Mouse (Mus musculus): ENCODE data around the gene Wdr48. TPM values are rescaled to one million over a fixed set of nuclear protein-coding genes. Genes with fewer than 3 reads are reported as not detected.

The Wdr48 gene
- total and polyA plus RNA-seq, 2 experiments from 2014 or later = 48.8 to 53.0 TPM

GRCm38 (mm10) chr9:119969811-119970210 is 75.1 kb downstream of the Wdr48 start:
- Histone ChIP-seq H3K4me2 (ENCODE audit: low read depth, low read length, poor library complexity, severe bottlenecking) (no peak overlapping the region), H3K27me3 (ENCODE audit: insufficient read depth, low read length) (no peaks in the 10 kb centered on the region), H3K4me1 (ENCODE audit: insufficient read depth, low read length) (no peaks in the 10 kb centered on the region), H3K9ac (replicated peaks; ENCODE audit: low read length, poor library complexity, severe bottlenecking) (no peak overlapping the region), H3K4me3 (ENCODE audit: low read depth, low read length) (no peak overlapping the region), H3K9me3 (ENCODE audit: low read length) (no peaks in the 10 kb centered on the region), H3K36me3 (ENCODE audit: insufficient read depth, low read length) (peaks cover 3% of the 10 kb centered on the region; the same call in 1 of the 2 replicates), H3K27ac (ENCODE audit: low read depth, low read length) (no peak overlapping the region)
- 86% methylated on average over 7 of the region's 7 CpGs for WGBS
- ATAC-seq (ENCODE audit: low FRiP score) (no peak), DNase-seq (ENCODE audit: low spot score) (no peak)
- TF ChIP-seq CTCF (IDR thresholded peaks at IDR 0.05) = no peak

GRCm38 (mm10) chr9:119970221-119970620 is 75.5 kb downstream of the Wdr48 start:
- Histone ChIP-seq H3K4me2 (ENCODE audit: low read depth, low read length, poor library complexity, severe bottlenecking) (no peak overlapping the region), H3K27ac (ENCODE audit: low read depth, low read length) (no peak overlapping the region), H3K4me1 (ENCODE audit: insufficient read depth, low read length) (no peaks in the 10 kb centered on the region), H3K9ac (replicated peaks; ENCODE audit: low read length, poor library complexity, severe bottlenecking) (no peak overlapping the region), H3K36me3 (ENCODE audit: insufficient read depth, low read length) (peaks cover 3% of the 10 kb centered on the region; the same call in 1 of the 2 replicates), H3K4me3 (ENCODE audit: low read depth, low read length) (no peak overlapping the region), H3K27me3 (ENCODE audit: insufficient read depth, low read length) (no peaks in the 10 kb centered on the region), H3K9me3 (ENCODE audit: low read length) (no peaks in the 10 kb centered on the region)
- WGBS = 41% methylated on average over 6 of the region's 6 CpGs
- no peak for DNase-seq (ENCODE audit: low spot score)
- no peak for ATAC-seq (ENCODE audit: low FRiP score)
- TF ChIP-seq CTCF (IDR thresholded peaks at IDR 0.05) = peak; percentile 60

DNA sequence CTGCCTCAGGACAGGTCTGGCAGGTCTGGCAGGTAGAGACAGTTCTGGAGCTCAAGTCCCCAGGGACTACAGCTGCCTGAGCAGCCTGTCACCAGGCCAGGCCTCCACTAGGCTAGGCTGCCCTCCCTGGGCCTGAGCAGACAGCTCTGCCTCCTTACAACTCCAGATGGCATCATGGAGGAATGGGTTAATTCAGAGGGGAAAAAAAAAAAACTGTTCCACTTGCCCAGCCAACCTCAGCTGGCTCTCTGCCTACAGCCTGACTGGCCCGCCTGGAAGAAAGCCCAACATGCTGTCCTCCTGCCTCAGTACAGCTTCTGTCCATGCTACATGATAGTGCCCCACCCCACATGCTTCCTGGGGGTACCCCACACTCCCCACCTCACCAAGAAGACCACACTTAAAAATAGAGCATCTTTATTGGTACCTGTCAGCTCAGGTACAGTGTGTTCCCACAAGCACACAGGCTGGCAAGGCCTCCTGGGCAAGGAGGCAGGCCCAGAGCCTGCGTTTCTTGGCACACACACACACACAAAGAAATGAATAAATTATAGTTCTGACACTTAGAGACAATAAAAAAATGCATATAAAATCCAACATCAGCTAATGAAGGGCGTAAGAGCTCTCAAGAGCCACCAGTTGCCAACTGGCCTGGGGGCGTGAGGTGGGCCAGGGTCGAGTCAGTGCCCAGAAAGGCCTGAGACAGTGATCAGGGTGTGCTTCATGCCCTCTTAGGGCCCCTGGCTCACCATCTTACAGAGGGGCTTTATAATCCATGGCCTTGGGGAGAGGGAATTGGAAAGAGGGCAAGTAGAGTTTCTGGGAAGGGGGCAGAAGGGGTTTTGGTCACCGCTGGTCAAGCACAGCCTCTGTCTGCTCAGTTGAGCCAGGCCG is 76.3 kb downstream of the Wdr48 start:
- 70% methylated on average over 7 of the region's 7 CpGs for WGBS
- peak; percentile 86 for DNase-seq (ENCODE audit: low spot score)
- TF ChIP-seq CTCF (IDR thresholded peaks at IDR 0.05) = no peak
- Histone ChIP-seq H3K27ac (ENCODE audit: low read depth, low read length) (no peak overlapping the region), H3K4me1 (ENCODE audit: insufficient read depth, low read length) (no peaks in the 10 kb centered on the region), H3K9me3 (ENCODE audit: low read length) (no peaks in the 10 kb centered on the region), H3K4me3 (ENCODE audit: low read depth, low read length) (no peak overlapping the region), H3K4me2 (ENCODE audit: low read depth, low read length, poor library complexity, severe bottlenecking) (no peak overlapping the region), H3K9ac (replicated peaks; ENCODE audit: low read length, poor library complexity, severe bottlenecking) (0 out of 2 replicates have a peak overlapping the region, but pooled peaks have one; percentile 1), H3K27me3 (ENCODE audit: insufficient read depth, low read length) (no peaks in the 10 kb centered on the region), H3K36me3 (ENCODE audit: insufficient read depth, low read length) (peaks cover 3% of the 10 kb centered on the region; the same call in 1 of the 2 replicates)
- peak; percentile 52; the same call in 1 of the 2 replicates for ATAC-seq (ENCODE audit: low FRiP score)

DNA sequence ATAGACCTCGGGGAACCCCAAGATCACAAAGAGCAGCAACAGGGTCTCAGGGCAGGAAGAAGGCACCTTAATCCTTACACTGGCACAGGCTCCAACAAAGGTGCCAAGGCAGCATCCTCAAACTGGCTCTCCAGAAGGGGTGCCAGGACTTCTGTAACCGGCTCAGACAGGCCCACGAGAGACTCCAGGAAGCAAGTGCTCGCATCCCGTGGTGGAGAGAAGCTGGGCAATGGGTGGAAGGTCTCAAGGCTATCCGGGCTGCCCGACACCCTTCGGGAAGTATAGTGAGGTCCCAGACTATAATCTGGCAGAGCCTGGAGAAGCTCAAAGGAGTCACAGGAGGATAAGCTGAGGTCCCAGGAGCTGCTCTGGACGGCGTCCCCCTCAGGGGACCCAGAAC is 77.5 kb downstream of the Wdr48 start:
- H3K27ac ChIP-seq (ENCODE audit: low read depth, low read length) = no peak overlapping the region

GRCm38 (mm10) chr9:119972582-119972981 is 77.9 kb downstream of the Wdr48 start:
- Histone ChIP-seq H3K4me1 (ENCODE audit: insufficient read depth, low read length) (no peaks in the 10 kb centered on the region), H3K9ac (replicated peaks; ENCODE audit: low read length, poor library complexity, severe bottlenecking) (no peak overlapping the region), H3K4me3 (ENCODE audit: low read depth, low read length) (no peak overlapping the region), H3K4me2 (ENCODE audit: low read depth, low read length, poor library complexity, severe bottlenecking) (no peak overlapping the region), H3K36me3 (ENCODE audit: insufficient read depth, low read length) (peaks cover 3% of the 10 kb centered on the region; the same call in 1 of the 2 replicates), H3K9me3 (ENCODE audit: low read length) (no peaks in the 10 kb centered on the region), H3K27me3 (ENCODE audit: insufficient read depth, low read length) (no peaks in the 10 kb centered on the region), H3K27ac (ENCODE audit: low read depth, low read length) (no peak overlapping the region)
- ATAC-seq (ENCODE audit: low FRiP score) (no peak), DNase-seq (ENCODE audit: low spot score) (peak; percentile 46)
- no peak for TF ChIP-seq CTCF (IDR thresholded peaks at IDR 0.05)
- WGBS = 82% methylated on average over 12 of the region's 12 CpGs

More for the DNA sequence above, 77.5 kb downstream of the Wdr48 start:
- Histone ChIP-seq H3K27me3 (ENCODE audit: insufficient read depth, low read length) (no peaks in the 10 kb centered on the region), H3K4me2 (ENCODE audit: low read depth, low read length, poor library complexity, severe bottlenecking) (no peak overlapping the region), H3K4me3 (ENCODE audit: low read depth, low read length) (no peak overlapping the region), H3K36me3 (ENCODE audit: insufficient read depth, low read length) (peaks cover 3% of the 10 kb centered on the region; the same call in 1 of the 2 replicates), H3K9me3 (ENCODE audit: low read length) (no peaks in the 10 kb centered on the region), H3K4me1 (ENCODE audit: insufficient read depth, low read length) (no peaks in the 10 kb centered on the region), H3K9ac (replicated peaks; ENCODE audit: low read length, poor library complexity, severe bottlenecking) (no peak overlapping the region)
- DNase-seq (ENCODE audit: low spot score) = no peak
- no peak for TF ChIP-seq CTCF (IDR thresholded peaks at IDR 0.05)
- no peak for ATAC-seq (ENCODE audit: low FRiP score)
- WGBS = 92% methylated on average over 10 of the region's 10 CpGs

- ATAC-seq (ENCODE audit: low FRiP score) (no peak), DNase-seq (ENCODE audit: low spot score) (no peak)
- H3K9me3 ChIP-seq (ENCODE audit: low read length) = no peaks in the 10 kb centered on the region
- no peak overlapping the region for H3K27ac ChIP-seq (ENCODE audit: low read depth, low read length)
- H3K36me3 ChIP-seq (ENCODE audit: insufficient read depth, low read length) = peaks cover 3% of the 10 kb centered on the region; the same call in 1 of the 2 replicates
- no peak overlapping the region for H3K9ac ChIP-seq (replicated peaks; ENCODE audit: low read length, poor library complexity, severe bottlenecking)
- no peak for TF ChIP-seq CTCF (IDR thresholded peaks at IDR 0.05)
- 90% methylated on average over 23 of the region's 23 CpGs for WGBS
- H3K4me1 ChIP-seq (ENCODE audit: insufficient read depth, low read length) = no peaks in the 10 kb centered on the region
- no peaks in the 10 kb centered on the region for H3K27me3 ChIP-seq (ENCODE audit: insufficient read depth, low read length)
- H3K4me3 ChIP-seq (ENCODE audit: low read depth, low read length) = no peak overlapping the region
- H3K4me2 ChIP-seq (ENCODE audit: low read depth, low read length, poor library complexity, severe bottlenecking) = no peak overlapping the region
Measured at GRCm38 (mm10) chr9:119973281-119973680, 78.6 kb downstream of the Wdr48 start.
